In genomic region chr13:67081142-67081713, GRCm38 (mm10) we compare ENCODE assay signal across 8 mouse cellular contexts. TPM values are rescaled to one million over a fixed set of nuclear protein-coding genes. Genes with fewer than 3 reads are reported as not detected.
A peak's percentile ranks its signal among the peaks of the same experiment; 100 is the strongest.
DNase-seq lines count a peak whose midpoint lies in the region; ATAC-seq lines count a peak whose summit lies in the region.

No protein-coding gene starts in this region.

- peak overlapping the region; percentile 66 for H3K27ac ChIP-seq in forebrain, embryonic 14.5 days (ENCODE audit: low read depth, low read length)
- H3K27ac ChIP-seq in neural tube, embryonic 15.5 days (replicated peaks), result peak overlapping the region; percentile 84

- under 1% methylated on average over 24 of the region's 24 CpGs for WGBS in forebrain, embryonic 14.5 days
- under 1% methylated on average over 24 of the region's 24 CpGs for WGBS in neural tube, embryonic 15.5 days

- ATAC-seq in cerebellum, adult (ENCODE audit: insufficient number of reproducible peaks, low FRiP score, low TSS enrichment), result peak; percentile 97
- peak; percentile 97 for ATAC-seq in forebrain, embryonic 14.5 days
- peak; percentile 98 for ATAC-seq in neural tube, embryonic 15.5 days (ENCODE audit: low FRiP score)

- H3K9ac ChIP-seq in forebrain, embryonic 14.5 days (ENCODE audit: low read length), result peak overlapping the region; percentile 75
- H3K9ac ChIP-seq in neural tube, embryonic 15.5 days (replicated peaks), result peak overlapping the region; percentile 74

- H3K4me3 ChIP-seq in forebrain, embryonic 14.5 days (ENCODE audit: low read depth, low read length), result peak overlapping the region; percentile 63
- H3K4me3 ChIP-seq in neural tube, embryonic 15.5 days (replicated peaks), result peak overlapping the region; percentile 68

- no peaks in the 10 kb centered on the region for H3K27me3 ChIP-seq in forebrain, embryonic 14.5 days (replicated peaks; ENCODE audit: control insufficient read depth, insufficient read depth, low read length)
- H3K27me3 ChIP-seq in neural tube, embryonic 15.5 days (replicated peaks), result no peaks in the 10 kb centered on the region

- peaks cover 4% of the 10 kb centered on the region; the same call in 1 of the 2 replicates for H3K36me3 ChIP-seq in forebrain, embryonic 14.5 days (ENCODE audit: control insufficient read depth, insufficient read depth, low read length)
- peaks cover 20% of the 10 kb centered on the region for H3K36me3 ChIP-seq in neural tube, embryonic 15.5 days

- peak overlapping the region; percentile 69 for H3K4me2 ChIP-seq in forebrain, embryonic 14.5 days (ENCODE audit: low read length)
- H3K4me2 ChIP-seq in neural tube, embryonic 15.5 days, result peak overlapping the region; percentile 78

- DNase-seq in ES-CJ7 (ENCODE audit: low read depth, low spot score), result peak; percentile 86
- peak; percentile 92 for DNase-seq in forebrain, embryonic 14.5 days (ENCODE audit: low spot score)
- peak; percentile 76 to 79 for DNase-seq in heart, postnatal 14 days
- DNase-seq in layer of hippocampus, adult 11-12 months (ENCODE audit: low spot score), result peak; percentile 72
- DNase-seq in lung, adult 18-20 months, result peak; percentile 83 to 86
- DNase-seq in testis, postnatal 14 days (ENCODE audit: low spot score), result peak; percentile 73

- H3K9me3 ChIP-seq in forebrain, embryonic 14.5 days (replicated peaks; ENCODE audit: control insufficient read depth, low read length), result peaks cover 8% of the 10 kb centered on the region; the same call in 1 of the 2 replicates
- H3K9me3 ChIP-seq in neural tube, embryonic 15.5 days (replicated peaks), result no peaks in the 10 kb centered on the region

- intact Hi-C loops in heart, postnatal 14 days (cut with DNase I), result loop anchor here (1.0 to 5.0 kb wide), 2 partner anchors 27 to 46 kb away; partner anchors contain the start of gene Gm28557

- H3K4me1 ChIP-seq in forebrain, embryonic 14.5 days (ENCODE audit: control insufficient read depth, insufficient read depth, low read length), result 0 out of 2 replicates have a peak, but pooled peaks cover 4% of the 10 kb centered on the region
- H3K4me1 ChIP-seq in neural tube, embryonic 15.5 days, result peaks cover 9% of the 10 kb centered on the region

RNA-seq across cellular contexts. Expression of gene Zfp708, which starts 16.5 kb away (rescaled TPM):
- polyA plus RNA-seq in forebrain, embryonic 14.5 days (2014; fragmentation: Nextera tagmentation; extraction: Ambion mirVana), result 13.7 and 14.2 TPM in 2 replicates
- total RNA-seq in heart, postnatal 14 days (2021), result 1 to 10 TPM in 1 of 2 experiments, under 1 TPM in 1; 1.00 to 1.4 TPM
- 7.5 and 8.3 TPM in 2 replicates for polyA plus RNA-seq in neural tube, embryonic 15.5 days (2015; fragmentation: Nextera tagmentation; extraction: Ambion mirVana)

RNA-seq across cellular contexts. Expression of gene Zfp712, which starts 20.3 kb away (rescaled TPM):
- polyA plus RNA-seq in forebrain, embryonic 14.5 days (2014; fragmentation: Nextera tagmentation; extraction: Ambion mirVana), result 9.6 and 10.1 TPM in 2 replicates
- total RNA-seq in heart, postnatal 14 days (2021), result 1 to 10 TPM; 1.6 to 1.7 TPM
- polyA plus RNA-seq in neural tube, embryonic 15.5 days (2015; fragmentation: Nextera tagmentation; extraction: Ambion mirVana), result 6.4 and 6.7 TPM in 2 replicates

RNA-seq across cellular contexts. Expression of gene Gm28557, which starts 27.2 kb away (rescaled TPM):
- polyA plus RNA-seq in forebrain, embryonic 14.5 days (2014; fragmentation: Nextera tagmentation; extraction: Ambion mirVana), result 1.6 and 2.2 TPM in 2 replicates
- 1 to 10 TPM; 2.4 to 2.6 TPM for total RNA-seq in heart, postnatal 14 days (2021)
- polyA plus RNA-seq in neural tube, embryonic 15.5 days (2015; fragmentation: Nextera tagmentation; extraction: Ambion mirVana), result 0.99 and 1.5 TPM in 2 replicates

RNA-seq across cellular contexts. Expression of gene Rslcan18, which starts 34.8 kb away (rescaled TPM):
- polyA plus RNA-seq in forebrain, embryonic 14.5 days (2014; fragmentation: Nextera tagmentation; extraction: Ambion mirVana), result not detected in 2 replicates
- total RNA-seq in heart, postnatal 14 days (2021), result 1 to 10 TPM in 1 of 2 experiments, under 1 TPM in 1; 0.88 to 1.1 TPM
- 0.17 and 0.19 TPM in 2 replicates for polyA plus RNA-seq in neural tube, embryonic 15.5 days (2015; fragmentation: Nextera tagmentation; extraction: Ambion mirVana)

RNA-seq across cellular contexts. Expression of gene Zfp759, which starts 40.2 kb away (rescaled TPM):
- polyA plus RNA-seq in forebrain, embryonic 14.5 days (2014; fragmentation: Nextera tagmentation; extraction: Ambion mirVana), result 3.9 and 4.8 TPM in 2 replicates
- total RNA-seq in heart, postnatal 14 days (2021), result 1 to 10 TPM; 4.0 to 6.5 TPM
- 4.4 and 4.5 TPM in 2 replicates for polyA plus RNA-seq in neural tube, embryonic 15.5 days (2015; fragmentation: Nextera tagmentation; extraction: Ambion mirVana)

Comparison
In these comparisons a context has a peak if more than half of its experiments do, and no peak if none do; other contexts are left out.
1. Peak in every context shown above with its lines: DNase-seq, ATAC-seq, H3K4me3 ChIP-seq and H3K27ac ChIP-seq.